Comparison of ENCODE assay signal across 8 mouse cellular contexts in the genomic region with DNA sequence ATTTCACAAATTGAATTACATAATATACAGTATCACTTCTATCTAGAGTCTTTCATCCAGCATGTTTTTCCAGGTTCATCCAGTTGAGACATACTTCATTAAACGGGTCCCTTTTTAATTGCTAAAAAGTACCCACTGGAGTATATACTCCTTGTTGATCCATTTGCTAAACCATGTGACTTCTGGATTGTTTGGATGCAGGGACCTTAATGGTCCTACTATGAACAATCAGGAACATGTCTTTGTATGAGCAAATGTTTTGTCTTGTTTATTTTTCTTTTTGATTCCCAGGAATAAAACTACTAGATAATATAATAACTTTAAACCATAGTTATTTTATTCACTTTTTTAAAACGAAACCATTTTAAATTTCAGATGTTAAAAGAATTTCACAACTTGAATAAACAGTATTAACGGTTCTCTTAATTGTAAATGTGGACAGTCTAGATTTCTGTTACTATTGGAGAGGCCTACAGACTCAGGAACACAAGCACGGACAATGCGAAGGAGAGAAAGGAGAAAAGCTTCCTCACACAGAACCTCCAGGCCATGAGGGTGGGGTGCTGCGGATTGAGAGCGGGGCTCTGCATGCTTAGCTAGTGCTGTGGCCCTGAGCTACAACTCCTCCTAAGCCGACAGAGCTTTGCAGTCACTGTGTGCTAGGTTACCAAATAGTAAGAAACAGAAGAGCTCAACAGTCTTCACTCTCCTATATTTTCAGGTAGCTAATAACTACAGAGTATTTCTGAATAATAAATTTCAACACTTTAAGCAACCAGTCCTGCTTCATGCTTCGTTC. TPM values are rescaled to one million over a fixed set of nuclear protein-coding genes. Genes with fewer than 3 reads are reported as not detected.
DNase-seq lines count a peak whose midpoint lies in the region; ATAC-seq lines count a peak whose summit lies in the region.

No protein-coding gene starts in this region.

- no peak for DNase-seq in heart, adult 8-10 months (ENCODE audit: low spot score)
- DNase-seq in Muller cell, postnatal 12 days (ENCODE audit: inconsistent ontology term) = peak; percentile 6
- DNase-seq in spleen, adult 12 weeks (ENCODE audit: low spot score) = no peak
- DNase-seq in gastrocnemius, postnatal 4 days (ENCODE audit: low spot score in 2 of 2) = no peak
- no peak for DNase-seq in layer of hippocampus, postnatal 14 days (ENCODE audit: low spot score in 2 of 2)

- H3K36me3 ChIP-seq in heart, embryonic 12.5 days = no peaks in the 10 kb centered on the region
- no peaks in the 10 kb centered on the region for H3K36me3 ChIP-seq in forebrain, embryonic 16.5 days (ENCODE audit: control insufficient read depth, insufficient read depth)
- H3K36me3 ChIP-seq in liver, embryonic 15.5 days (replicated peaks) = peaks cover 23% of the 10 kb centered on the region

- no peaks in the 10 kb centered on the region for H3K27me3 ChIP-seq in heart, embryonic 12.5 days (replicated peaks)
- no peaks in the 10 kb centered on the region for H3K27me3 ChIP-seq in forebrain, embryonic 16.5 days (replicated peaks; ENCODE audit: control insufficient read depth, insufficient read depth, low read length)
- H3K27me3 ChIP-seq in liver, embryonic 15.5 days = no peaks in the 10 kb centered on the region

- no peak for ATAC-seq in heart, embryonic 12.5 days (ENCODE audit: insufficient number of reproducible peaks, low FRiP score)
- ATAC-seq in forebrain, embryonic 16.5 days = no peak
- ATAC-seq in liver, embryonic 15.5 days (ENCODE audit: insufficient read depth) = no peak; the same call in 1 of the 2 replicates

- peaks cover 28% of the 10 kb centered on the region for H3K4me1 ChIP-seq in heart, embryonic 12.5 days (replicated peaks)
- peaks cover 18% of the 10 kb centered on the region for H3K4me1 ChIP-seq in forebrain, embryonic 16.5 days (replicated peaks; ENCODE audit: control insufficient read depth, insufficient read depth, low read length)
- H3K4me1 ChIP-seq in liver, embryonic 15.5 days (replicated peaks) = peaks cover 33% of the 10 kb centered on the region

- 62% methylated on average over 9 of the region's 9 CpGs for WGBS in heart, embryonic 12.5 days
- 82% methylated on average over 9 of the region's 9 CpGs for WGBS in forebrain, embryonic 16.5 days
- 54% methylated on average over 9 of the region's 9 CpGs for WGBS in liver, embryonic 15.5 days (ENCODE audit: insufficient replicate concordance)

- H3K9ac ChIP-seq in heart, embryonic 12.5 days = peak overlapping the region; percentile 73
- no peak overlapping the region for H3K9ac ChIP-seq in forebrain, embryonic 16.5 days (replicated peaks; ENCODE audit: low read depth, low read length)
- peak overlapping the region; percentile 57 for H3K9ac ChIP-seq in liver, embryonic 15.5 days

- peak overlapping the region; percentile 78 for H3K4me2 ChIP-seq in heart, embryonic 12.5 days
- peak overlapping the region; percentile 26 for H3K4me2 ChIP-seq in forebrain, embryonic 16.5 days (ENCODE audit: low read length)
- peak overlapping the region; percentile 75 for H3K4me2 ChIP-seq in liver, embryonic 15.5 days

- H3K4me3 ChIP-seq in heart, embryonic 12.5 days = peak overlapping the region; percentile 46
- H3K4me3 ChIP-seq in forebrain, embryonic 16.5 days (replicated peaks; ENCODE audit: low read length) = no peak overlapping the region
- peak overlapping the region; percentile 66 for H3K4me3 ChIP-seq in liver, embryonic 15.5 days (replicated peaks)

- H3K9me3 ChIP-seq in heart, embryonic 12.5 days (replicated peaks) = no peaks in the 10 kb centered on the region
- H3K9me3 ChIP-seq in forebrain, embryonic 16.5 days (ENCODE audit: control insufficient read depth, low read length) = no peaks in the 10 kb centered on the region
- H3K9me3 ChIP-seq in liver, embryonic 15.5 days (replicated peaks) = no peaks in the 10 kb centered on the region

- peak overlapping the region; percentile 71 for H3K27ac ChIP-seq in heart, embryonic 12.5 days (ENCODE audit: poor library complexity, severe bottlenecking)
- no peak overlapping the region for H3K27ac ChIP-seq in forebrain, embryonic 16.5 days (ENCODE audit: low read length)
- peak overlapping the region; percentile 51; the same call in 1 of the 2 replicates for H3K27ac ChIP-seq in liver, embryonic 15.5 days (replicated peaks)

RNA-seq across cellular contexts. Expression of a gene that starts 19.2 kb away (rescaled TPM):
- 53.0 and 56.3 TPM in 2 replicates for polyA plus RNA-seq in heart, embryonic 12.5 days (2016; fragmentation: Nextera tagmentation; extraction: Ambion mirVana)
- 100 to 1,000 TPM in 2 of 4 experiments, 10 to 100 TPM in 2; 88.0 to 125 (median 101) TPM for total RNA-seq in heart, adult 8-10 months (2022)
- 36.3 and 39.8 TPM in 2 replicates for polyA plus RNA-seq in forebrain, embryonic 16.5 days (2015; fragmentation: Nextera tagmentation; extraction: Ambion mirVana)
- 35.3 and 36.8 TPM in 2 replicates for polyA plus RNA-seq in liver, embryonic 15.5 days (2015; fragmentation: Nextera tagmentation; extraction: Ambion mirVana)
- total RNA-seq in gastrocnemius, postnatal 4 days (2021) = 10 to 100 TPM; 65.3 to 87.7 TPM
- total RNA-seq in layer of hippocampus, postnatal 14 days (2021) = 10 to 100 TPM; 52.9 to 54.0 TPM

RNA-seq across cellular contexts. Expression of a gene that starts 19.3 kb away (rescaled TPM):
- 142 and 146 TPM in 2 replicates for polyA plus RNA-seq in heart, embryonic 12.5 days (2016; fragmentation: Nextera tagmentation; extraction: Ambion mirVana)
- 10 to 100 TPM; 44.3 to 55.0 (median 52.5) TPM for total RNA-seq in heart, adult 8-10 months (2022)
- 297 and 302 TPM in 2 replicates for polyA plus RNA-seq in forebrain, embryonic 16.5 days (2015; fragmentation: Nextera tagmentation; extraction: Ambion mirVana)
- polyA plus RNA-seq in liver, embryonic 15.5 days (2015; fragmentation: Nextera tagmentation; extraction: Ambion mirVana) = 55.1 and 57.1 TPM in 2 replicates
- total RNA-seq in gastrocnemius, postnatal 4 days (2021) = 100 to 1,000 TPM; 105 to 116 TPM
- 100 to 1,000 TPM; 119 to 133 TPM for total RNA-seq in layer of hippocampus, postnatal 14 days (2021)

RNA-seq across cellular contexts. Expression of a gene that starts 24.8 kb away (rescaled TPM):
- 1.3 and 4.5 TPM in 2 replicates for polyA plus RNA-seq in heart, embryonic 12.5 days (2016; fragmentation: Nextera tagmentation; extraction: Ambion mirVana)
- total RNA-seq in heart, adult 8-10 months (2022) = 1 to 10 TPM; 3.0 to 4.8 (median 3.4) TPM
- 4.0 and 4.1 TPM in 2 replicates for polyA plus RNA-seq in forebrain, embryonic 16.5 days (2015; fragmentation: Nextera tagmentation; extraction: Ambion mirVana)
- 19.3 and 20.0 TPM in 2 replicates for polyA plus RNA-seq in liver, embryonic 15.5 days (2015; fragmentation: Nextera tagmentation; extraction: Ambion mirVana)
- 1 to 10 TPM in 1 of 2 experiments, under 1 TPM in 1; 0.86 to 1.4 TPM for total RNA-seq in gastrocnemius, postnatal 4 days (2021)
- total RNA-seq in layer of hippocampus, postnatal 14 days (2021) = 1 to 10 TPM; 1.4 to 3.0 TPM

Comparison
In these comparisons a context has a peak if more than half of its experiments do, and no peak if none do; other contexts are left out.
1. H3K4me2 ChIP-seq: peak in every context shown above with its lines; median percentile 78 in heart, embryonic 12.5 days; 75 in liver, embryonic 15.5 days; 26 in forebrain, embryonic 16.5 days.